Mouse (Mus musculus): ENCODE measurements around the gene Scn2b. TPM values are rescaled to one million over a fixed set of nuclear protein-coding genes. Genes with fewer than 3 reads are reported as not detected.

The Scn2b gene
- total and polyA plus RNA-seq, 3 experiments: 0.07 TPM; not detected in 2

DNA sequence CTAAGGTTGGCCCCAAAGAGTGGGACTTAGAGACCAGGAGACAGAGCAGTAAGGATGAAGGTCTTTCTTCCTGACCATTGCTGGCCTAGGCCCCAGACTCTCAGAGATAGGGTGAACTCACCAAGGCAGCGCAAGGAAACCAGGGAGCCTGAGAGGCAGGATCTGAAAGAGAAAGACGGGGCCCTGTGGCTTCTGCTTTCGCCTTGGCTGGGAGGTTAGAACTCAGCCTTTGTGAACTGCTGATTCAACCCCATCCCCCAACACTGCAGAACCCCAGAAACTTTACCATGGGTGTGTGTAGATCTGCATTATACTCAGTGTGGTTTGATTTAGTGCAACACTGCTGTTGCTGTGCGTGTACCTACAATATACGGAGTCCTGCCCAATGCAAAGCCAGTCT, 61.7 kb downstream of the Scn2b start:
- Histone ChIP-seq H3K9me3 (replicated peaks; ENCODE audit: low read length) (no peaks in the 10 kb centered on the region), H3K4me1 (ENCODE audit: control insufficient read depth in 1 of 2, insufficient read depth in 2 of 2) (peaks cover 2 to 22% of the 10 kb centered on the region in 2 experiments; a peak in 3 of 4 replicates), H3K9ac (ENCODE audit: insufficient read depth, low read depth) (no peak overlapping the region), H3K27ac (ENCODE audit: insufficient read depth, low read depth) (no peak overlapping the region), H3K27me3 (replicated peaks) (peaks cover 82% of the 10 kb centered on the region), H3K4me2 (ENCODE audit: insufficient read depth, low read depth, poor library complexity, severe bottlenecking) (no peak overlapping the region), H3K4me3 (replicated peaks in 1 of 3; ENCODE audit: low read depth in 2 of 3, low read length in 2 of 3, poor library complexity in 1 of 3) (no peak overlapping the region), H3K36me3 (replicated peaks in 1 of 2; ENCODE audit: control insufficient read depth in 1 of 2, insufficient read depth in 1 of 2, low read length in 1 of 2) (no peaks in the 10 kb centered on the region), H3K79me2 (replicated peaks; ENCODE audit: control insufficient read depth, extremely low read depth, insufficient read depth, poor library complexity, severe bottlenecking) (no peaks in the 10 kb centered on the region)
- in situ Hi-C loops (cut with MboI; ENCODE audit: low pct_ligation_motif_present, low pct_unique_long_range_greater_than_20kb, low sequenced_read_pairs): no loop called here
- DNase-seq (ENCODE audit: extremely low read depth): no peak
- TF ChIP-seq MXI1 (IDR thresholded peaks at IDR 0.05; ENCODE audit: low read depth, low read length) (no peak), CHD2 (IDR thresholded peaks at IDR 0.05; ENCODE audit: low read length) (no peak), RAD21 (IDR thresholded peaks at IDR 0.05; ENCODE audit: low read depth, low read length) (no peak), ZKSCAN1 (IDR thresholded peaks at IDR 0.05; ENCODE audit: borderline replicate concordance, low read depth, low read length) (no peak), MAX (IDR thresholded peaks at IDR 0.05; ENCODE audit: low read length) (no peak), USF1 (IDR thresholded peaks at IDR 0.05; ENCODE audit: low read depth, low read length) (no peak), CTCF (conservative IDR thresholded peaks at IDR 0.05 in 1 of 2, IDR thresholded peaks at IDR 0.05 in 1 of 2; ENCODE audit: low read depth in 2 of 2, low read length in 2 of 2) (no peak)
- dilution Hi-C loops (cut with MboI; ENCODE audit: extremely low pct_ligation_motif_present, extremely low pct_unique_long_range_greater_than_20kb, low sequenced_read_pairs): no loop called here

Other genes starting within 250 kb of the Scn2b start
- gene Kmt2a, start 236.5 kb upstream of the Scn2b start, total RNA-seq (2012; rRNA removed): 7.2 and 7.3 TPM in 2 replicates
- 2.2 and 2.5 TPM in 2 replicates for gene Kmt2a, start 236.5 kb upstream of the Scn2b start, total RNA-seq (2014; rRNA removed)
- gene Kmt2a, start 236.5 kb upstream of the Scn2b start, polyA plus RNA-seq (2012; ENCODE audit: insufficient read length, low read depth): 13.4 and 21.3 TPM in 2 replicates
- gene Atp5l, start 197.0 kb upstream of the Scn2b start, total RNA-seq (2012; rRNA removed): 490 and 550 TPM in 2 replicates
- 689 and 720 TPM in 2 replicates for gene Atp5l, start 197.0 kb upstream of the Scn2b start, total RNA-seq (2014; rRNA removed)
- gene Atp5l, start 197.0 kb upstream of the Scn2b start, polyA plus RNA-seq (2012; ENCODE audit: insufficient read length, low read depth): 277 and 311 TPM in 2 replicates
- 18.2 and 20.7 TPM in 2 replicates for gene Ube4a, start 152.2 kb upstream of the Scn2b start, total RNA-seq (2012; rRNA removed)
- 13.3 and 14.6 TPM in 2 replicates for gene Ube4a, start 152.2 kb upstream of the Scn2b start, total RNA-seq (2014; rRNA removed)
- 25.4 and 28.3 TPM in 2 replicates for gene Ube4a, start 152.2 kb upstream of the Scn2b start, polyA plus RNA-seq (2012; ENCODE audit: insufficient read length, low read depth)
- gene Cd3g, start 137.4 kb upstream of the Scn2b start, total RNA-seq (2012; rRNA removed): 11.2 and 12.7 TPM in 2 replicates
- 1.3 and 1.7 TPM in 2 replicates for gene Cd3g, start 137.4 kb upstream of the Scn2b start, total RNA-seq (2014; rRNA removed)
- 2.2 and 2.9 TPM in 2 replicates for gene Cd3g, start 137.4 kb upstream of the Scn2b start, polyA plus RNA-seq (2012; ENCODE audit: insufficient read length, low read depth)
- gene Cd3d, start 136.0 kb upstream of the Scn2b start, total RNA-seq (2012; rRNA removed): 5.2 and 5.5 TPM in 2 replicates
- 0.27 TPM in 1 of 2 replicates, not detected in the other for gene Cd3d, start 136.0 kb upstream of the Scn2b start, total RNA-seq (2014; rRNA removed)
- gene Cd3d, start 136.0 kb upstream of the Scn2b start, polyA plus RNA-seq (2012; ENCODE audit: insufficient read length, low read depth): 2.6 and 2.7 TPM in 2 replicates
- gene Cd3e, start 108.2 kb upstream of the Scn2b start, total RNA-seq (2012; rRNA removed): not detected in 2 replicates
- not detected in 2 replicates for gene Cd3e, start 108.2 kb upstream of the Scn2b start, total RNA-seq (2014; rRNA removed)
- gene Cd3e, start 108.2 kb upstream of the Scn2b start, polyA plus RNA-seq (2012; ENCODE audit: insufficient read length, low read depth): not detected in 2 replicates
- gene Mpzl2, start 78.0 kb upstream of the Scn2b start, total RNA-seq (2012; rRNA removed): 0.30 and 0.38 TPM in 2 replicates
- gene Mpzl2, start 78.0 kb upstream of the Scn2b start, total RNA-seq (2014; rRNA removed): 0.18 and 0.36 TPM in 2 replicates
- gene Mpzl2, start 78.0 kb upstream of the Scn2b start, polyA plus RNA-seq (2012; ENCODE audit: insufficient read length, low read depth): 0.27 and 0.57 TPM in 2 replicates
- 3.1 and 3.4 TPM in 2 replicates for gene Mpzl3, start 62.6 kb upstream of the Scn2b start, total RNA-seq (2012; rRNA removed)
- 5.3 and 5.5 TPM in 2 replicates for gene Mpzl3, start 62.6 kb upstream of the Scn2b start, total RNA-seq (2014; rRNA removed)
- gene Mpzl3, start 62.6 kb upstream of the Scn2b start, polyA plus RNA-seq (2012; ENCODE audit: insufficient read length, low read depth): 4.4 and 5.2 TPM in 2 replicates
- 0.51 and 0.88 TPM in 2 replicates for gene Jaml, start 38.6 kb upstream of the Scn2b start, total RNA-seq (2012; rRNA removed)
- 0.87 and 0.96 TPM in 2 replicates for gene Jaml, start 38.6 kb upstream of the Scn2b start, total RNA-seq (2014; rRNA removed)
- gene Jaml, start 38.6 kb upstream of the Scn2b start, polyA plus RNA-seq (2012; ENCODE audit: insufficient read length, low read depth): 1.1 and 1.4 TPM in 2 replicates
- 0.04 TPM in 1 of 2 replicates, not detected in the other for gene Scn4b, start 20.6 kb downstream of the Scn2b start, total RNA-seq (2012; rRNA removed)
- gene Scn4b, start 20.6 kb downstream of the Scn2b start, total RNA-seq (2014; rRNA removed): 0.04 TPM in 1 of 2 replicates, not detected in the other
- gene Scn4b, start 20.6 kb downstream of the Scn2b start, polyA plus RNA-seq (2012; ENCODE audit: insufficient read length, low read depth): not detected in 2 replicates
- not detected in 2 replicates for gene BC049352, start 64.2 kb downstream of the Scn2b start, total RNA-seq (2012; rRNA removed)
- gene BC049352, start 64.2 kb downstream of the Scn2b start, total RNA-seq (2014; rRNA removed): not detected in 2 replicates
- gene BC049352, start 64.2 kb downstream of the Scn2b start, polyA plus RNA-seq (2012; ENCODE audit: insufficient read length, low read depth): 0.14 and 0.17 TPM in 2 replicates
- gene Tmprss4, start 86.3 kb downstream of the Scn2b start, total RNA-seq (2012; rRNA removed): not detected in 2 replicates
- gene Tmprss4, start 86.3 kb downstream of the Scn2b start, total RNA-seq (2014; rRNA removed): not detected in 2 replicates
- gene Tmprss4, start 86.3 kb downstream of the Scn2b start, polyA plus RNA-seq (2012; ENCODE audit: insufficient read length, low read depth): not detected in 2 replicates
- 3.4 and 3.9 TPM in 2 replicates for gene Il10ra, start 151.4 kb downstream of the Scn2b start, total RNA-seq (2012; rRNA removed)
- 3.1 and 3.7 TPM in 2 replicates for gene Il10ra, start 151.4 kb downstream of the Scn2b start, total RNA-seq (2014; rRNA removed)
- gene Il10ra, start 151.4 kb downstream of the Scn2b start, polyA plus RNA-seq (2012; ENCODE audit: insufficient read length, low read depth): 4.5 and 5.1 TPM in 2 replicates
- gene Tmprss13, start 201.3 kb downstream of the Scn2b start, total RNA-seq (2012; rRNA removed): not detected in 2 replicates
- not detected in 2 replicates for gene Tmprss13, start 201.3 kb downstream of the Scn2b start, total RNA-seq (2014; rRNA removed)
- not detected in 2 replicates for gene Tmprss13, start 201.3 kb downstream of the Scn2b start, polyA plus RNA-seq (2012; ENCODE audit: insufficient read length, low read depth)

Measured in CH12.LX (cell line).